Mouse (Mus musculus): ENCODE measurements around the gene Tshz3. TPM values are rescaled to one million over a fixed set of nuclear protein-coding genes. Genes with fewer than 3 reads are reported as not detected.

Gene Tshz3
- polyA plus RNA-seq, 2 experiments, result 10.8 to 13.9 TPM

DNA sequence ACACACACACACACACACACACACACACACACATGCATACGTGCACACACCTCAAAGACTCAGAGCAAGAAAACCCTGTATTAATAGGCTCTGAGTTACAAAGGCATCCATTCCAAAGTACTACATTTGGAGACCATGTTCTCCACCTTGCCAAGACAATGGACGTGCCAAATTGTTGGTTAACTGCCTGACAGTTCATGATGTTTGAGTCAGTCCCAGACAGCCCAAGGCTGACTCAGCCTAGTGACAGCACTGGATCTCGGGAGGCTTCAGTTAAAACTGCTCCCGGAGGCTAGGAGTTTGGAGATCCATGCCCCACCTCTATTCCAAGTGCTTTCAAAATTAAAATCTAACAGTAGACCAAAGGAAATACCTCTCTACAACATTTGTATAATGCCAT, 79.0 kb downstream of the Tshz3 start:
- WGBS, result 80% methylated on average over 4 of the region's 4 CpGs
- ATAC-seq (ENCODE audit: low FRiP score, low read depth), result no peak

DNA sequence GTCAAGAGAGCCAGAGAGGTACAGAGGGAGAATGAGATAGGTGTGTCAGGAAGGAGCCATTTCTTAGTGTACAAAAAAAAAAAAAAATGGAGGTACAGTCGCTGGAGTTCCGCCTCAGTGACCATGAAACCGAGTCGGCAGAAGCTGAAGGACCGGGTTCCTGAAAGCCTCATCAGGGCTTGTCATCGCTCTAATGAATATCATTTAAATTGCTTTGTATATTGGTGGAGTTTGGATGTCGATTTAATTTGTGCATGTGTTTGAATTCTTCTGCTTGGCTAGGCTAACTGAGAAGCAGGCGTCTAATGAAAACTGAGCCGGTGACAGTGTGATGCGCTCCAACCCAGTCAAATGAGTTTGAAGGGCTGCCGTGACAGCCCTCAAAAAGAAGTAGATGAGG, 80.5 kb downstream of the Tshz3 start:
- 93% methylated on average over 11 of the region's 11 CpGs for WGBS
- H3K4me1 ChIP-seq (ENCODE audit: control insufficient read depth, insufficient read depth, low read length), result no peaks in the 10 kb centered on the region
- no peak for TF ChIP-seq POLR2A (IDR thresholded peaks at IDR 0.05; ENCODE audit: borderline replicate concordance, extremely low read depth, insufficient read depth, insufficient read length)

More for the DNA sequence above, 79.0 kb downstream of the Tshz3 start:
- no peaks in the 10 kb centered on the region for H3K9me3 ChIP-seq (ENCODE audit: control insufficient read depth, low read length)
- no peak for DNase-seq (ENCODE audit: low spot score)
- H3K4me1 ChIP-seq (ENCODE audit: control insufficient read depth, insufficient read depth, low read length), result peaks cover under 1% of the 10 kb centered on the region; the same call in 1 of the 2 replicates
- H3K4me3 ChIP-seq (replicated peaks; ENCODE audit: low read length), result no peak overlapping the region
- no peak overlapping the region for H3K4me2 ChIP-seq (replicated peaks; ENCODE audit: low read depth, low read length, severe bottlenecking)
- H3K9ac ChIP-seq (ENCODE audit: low read depth, low read length, severe bottlenecking), result no peak overlapping the region
- no peaks in the 10 kb centered on the region for H3K36me3 ChIP-seq (ENCODE audit: control insufficient read depth, insufficient read depth, low read length)
- TF ChIP-seq POLR2A (IDR thresholded peaks at IDR 0.05; ENCODE audit: borderline replicate concordance, extremely low read depth, insufficient read depth, insufficient read length), result no peak
- no peak overlapping the region for H3K27ac ChIP-seq (replicated peaks; ENCODE audit: low read depth, low read length)
- H3K27me3 ChIP-seq (ENCODE audit: control insufficient read depth, insufficient read depth, low read length), result no peaks in the 10 kb centered on the region

DNA sequence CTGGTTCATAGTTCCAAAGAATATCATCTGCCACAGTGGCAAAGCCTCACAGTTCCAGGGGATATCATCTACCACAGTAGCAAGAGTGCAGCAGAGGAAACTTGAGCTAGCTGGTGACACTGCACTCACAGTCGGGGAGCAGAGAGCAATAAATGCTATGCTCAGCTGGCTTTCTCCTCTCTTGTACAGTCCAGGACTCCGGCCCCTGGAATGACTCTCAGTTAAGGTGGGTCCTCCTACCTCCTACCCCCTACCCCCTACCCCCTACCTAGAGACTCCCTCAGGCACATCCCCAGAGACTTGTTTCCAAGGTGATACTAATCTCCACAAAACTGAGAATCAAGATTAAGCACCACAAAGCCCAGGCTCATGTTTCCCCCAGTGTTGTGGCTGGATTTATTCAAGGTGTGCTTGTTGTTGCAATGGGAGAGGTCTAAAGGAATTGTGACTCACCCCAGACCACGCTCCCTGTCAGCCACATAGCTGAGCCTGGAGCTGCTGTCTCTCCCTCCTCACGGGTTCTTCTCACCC, 86.4 kb downstream of the Tshz3 start:
- DNase-seq (ENCODE audit: low spot score) (no peak), ATAC-seq (ENCODE audit: low FRiP score, low read depth) (no peak)
- H3K9me3 ChIP-seq (ENCODE audit: control insufficient read depth, low read length), result no peaks in the 10 kb centered on the region
- no peaks in the 10 kb centered on the region for H3K4me1 ChIP-seq (ENCODE audit: control insufficient read depth, insufficient read depth, low read length)
- no peak overlapping the region for H3K27ac ChIP-seq (replicated peaks; ENCODE audit: low read depth, low read length)
- H3K36me3 ChIP-seq (ENCODE audit: control insufficient read depth, insufficient read depth, low read length), result no peaks in the 10 kb centered on the region
- TF ChIP-seq POLR2A (IDR thresholded peaks at IDR 0.05; ENCODE audit: borderline replicate concordance, extremely low read depth, insufficient read depth, insufficient read length), result no peak
- WGBS, result 48% methylated on average over 4 of the region's 4 CpGs
- no peaks in the 10 kb centered on the region for H3K27me3 ChIP-seq (ENCODE audit: control insufficient read depth, insufficient read depth, low read length)
- H3K4me3 ChIP-seq (replicated peaks; ENCODE audit: low read length), result no peak overlapping the region
- H3K4me2 ChIP-seq (replicated peaks; ENCODE audit: low read depth, low read length, severe bottlenecking), result no peak overlapping the region
- H3K9ac ChIP-seq (ENCODE audit: low read depth, low read length, severe bottlenecking), result no peak overlapping the region

More for the DNA sequence above, 80.5 kb downstream of the Tshz3 start:
- Histone ChIP-seq H3K9ac (ENCODE audit: low read depth, low read length, severe bottlenecking) (no peak overlapping the region), H3K9me3 (ENCODE audit: control insufficient read depth, low read length) (no peaks in the 10 kb centered on the region), H3K36me3 (ENCODE audit: control insufficient read depth, insufficient read depth, low read length) (no peaks in the 10 kb centered on the region), H3K4me2 (replicated peaks; ENCODE audit: low read depth, low read length, severe bottlenecking) (no peak overlapping the region), H3K27ac (replicated peaks; ENCODE audit: low read depth, low read length) (no peak overlapping the region), H3K27me3 (ENCODE audit: control insufficient read depth, insufficient read depth, low read length) (no peaks in the 10 kb centered on the region), H3K4me3 (replicated peaks; ENCODE audit: low read length) (no peak overlapping the region)
- DNase-seq (ENCODE audit: low spot score) (no peak), ATAC-seq (ENCODE audit: low FRiP score, low read depth) (no peak)

DNA sequence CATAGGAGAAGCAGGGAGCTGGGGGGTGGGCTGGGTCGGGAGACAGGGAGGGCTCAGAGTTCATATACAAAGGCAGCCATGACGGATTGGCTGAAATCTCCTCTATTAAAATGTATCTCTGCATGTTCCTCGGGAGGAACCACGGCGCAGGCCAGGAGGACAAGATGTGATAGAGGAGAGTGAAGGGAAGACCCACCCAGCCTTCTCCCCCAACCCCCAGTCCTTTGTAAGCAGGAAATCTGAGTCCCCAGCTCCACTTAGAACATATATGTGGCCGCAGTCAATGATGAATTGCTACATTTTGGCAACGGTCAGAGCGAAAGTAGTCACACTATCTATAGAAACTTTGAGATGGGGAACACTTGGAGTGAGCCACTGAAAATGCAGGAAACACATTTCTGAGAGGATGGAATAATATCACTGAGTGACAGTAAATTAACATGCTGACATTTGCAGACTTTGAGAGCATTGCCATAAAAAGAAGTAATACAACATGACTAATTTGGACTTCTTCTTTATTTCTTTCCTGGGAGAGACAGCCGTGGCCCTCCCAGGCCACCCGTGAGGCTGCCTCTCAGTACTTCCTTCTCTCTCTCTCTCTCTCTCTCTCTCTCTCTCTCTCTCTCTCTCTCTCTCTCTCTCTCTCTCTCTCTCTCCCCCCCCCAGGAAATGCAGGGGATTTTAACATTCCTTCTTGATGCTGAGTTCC, 88.9 kb downstream of the Tshz3 start:
- WGBS, result 71% methylated on average over 10 of the region's 10 CpGs

GRCm38 (mm10) chr7:36796392-36797187, 98.7 kb downstream of the Tshz3 start:
- DNase-seq (ENCODE audit: low spot score) (peak; percentile 16), ATAC-seq (ENCODE audit: low FRiP score, low read depth) (peak; percentile 87)
- H3K4me3 ChIP-seq (replicated peaks; ENCODE audit: low read length), result no peak overlapping the region
- no peak overlapping the region for H3K4me2 ChIP-seq (replicated peaks; ENCODE audit: low read depth, low read length, severe bottlenecking)
- no peak overlapping the region for H3K9ac ChIP-seq (ENCODE audit: low read depth, low read length, severe bottlenecking)
- WGBS, result 87% methylated on average over 15 of the region's 15 CpGs
- H3K9me3 ChIP-seq (ENCODE audit: control insufficient read depth, low read length), result no peaks in the 10 kb centered on the region
- H3K27ac ChIP-seq (replicated peaks; ENCODE audit: low read depth, low read length), result no peak overlapping the region
- H3K27me3 ChIP-seq (ENCODE audit: control insufficient read depth, insufficient read depth, low read length), result no peaks in the 10 kb centered on the region
- no peaks in the 10 kb centered on the region for H3K4me1 ChIP-seq (ENCODE audit: control insufficient read depth, insufficient read depth, low read length)
- no peaks in the 10 kb centered on the region for H3K36me3 ChIP-seq (ENCODE audit: control insufficient read depth, insufficient read depth, low read length)
- no peak for TF ChIP-seq POLR2A (IDR thresholded peaks at IDR 0.05; ENCODE audit: borderline replicate concordance, extremely low read depth, insufficient read depth, insufficient read length)

More for the DNA sequence above, 88.9 kb downstream of the Tshz3 start:
- Histone ChIP-seq H3K9ac (ENCODE audit: low read depth, low read length, severe bottlenecking) (no peak overlapping the region), H3K4me3 (replicated peaks; ENCODE audit: low read length) (no peak overlapping the region), H3K27ac (replicated peaks; ENCODE audit: low read depth, low read length) (no peak overlapping the region), H3K27me3 (ENCODE audit: control insufficient read depth, insufficient read depth, low read length) (no peaks in the 10 kb centered on the region), H3K36me3 (ENCODE audit: control insufficient read depth, insufficient read depth, low read length) (no peaks in the 10 kb centered on the region), H3K4me1 (ENCODE audit: control insufficient read depth, insufficient read depth, low read length) (no peaks in the 10 kb centered on the region), H3K9me3 (ENCODE audit: control insufficient read depth, low read length) (no peaks in the 10 kb centered on the region), H3K4me2 (replicated peaks; ENCODE audit: low read depth, low read length, severe bottlenecking) (no peak overlapping the region)
- no peak for TF ChIP-seq POLR2A (IDR thresholded peaks at IDR 0.05; ENCODE audit: borderline replicate concordance, extremely low read depth, insufficient read depth, insufficient read length)
- no peak for DNase-seq (ENCODE audit: low spot score)
- ATAC-seq (ENCODE audit: low FRiP score, low read depth), result no peak
